Mouse (Mus musculus) urinary bladder, postnatal 14 days (tissue): ENCODE results near the gene Tceanc2.

Source experiments
- DNase-seq: peaks from one replicate; pipeline ENCODE4 v3.0.0; 2021; ENCODE audit warnings: low spot score

Gene Tceanc2

DNA sequence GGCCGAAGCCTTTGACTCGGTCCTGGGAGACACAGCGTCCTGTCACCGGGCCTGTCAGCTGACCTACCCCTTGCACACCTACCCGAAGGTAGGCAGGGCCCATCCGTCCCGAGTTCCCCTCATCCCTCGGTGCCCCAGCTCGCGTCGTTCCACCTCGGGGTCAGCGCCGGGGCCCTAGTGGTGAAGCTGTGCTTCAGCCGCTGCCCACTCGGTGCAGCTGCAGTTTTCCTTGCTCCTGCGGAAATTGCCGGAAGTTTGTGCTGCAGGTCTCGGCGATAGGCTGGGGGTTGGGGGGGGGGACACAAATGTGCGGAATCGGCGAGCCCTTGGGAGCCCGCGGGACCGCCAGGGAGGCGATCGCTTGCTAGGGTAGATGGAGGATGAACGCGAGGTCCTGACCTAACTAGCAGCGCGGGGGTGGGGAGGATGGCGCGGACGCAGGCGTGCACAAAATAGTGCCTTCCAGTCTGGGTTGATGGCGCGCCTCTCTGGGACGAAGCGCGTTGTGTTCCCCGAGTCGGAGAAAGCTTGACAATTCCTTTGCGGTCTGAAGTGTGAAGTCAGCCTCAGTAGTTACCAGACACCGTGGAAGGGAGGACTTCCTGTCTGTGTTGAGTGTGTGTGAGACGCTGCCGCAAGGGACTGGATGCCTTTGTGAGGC, at the start of gene Tceanc2:
Gene Tceanc2, minus strand, starts transcription at position 287 of the 661 bp plus-strand sequence.
- DNase-seq, result peak; percentile 49

DNA sequence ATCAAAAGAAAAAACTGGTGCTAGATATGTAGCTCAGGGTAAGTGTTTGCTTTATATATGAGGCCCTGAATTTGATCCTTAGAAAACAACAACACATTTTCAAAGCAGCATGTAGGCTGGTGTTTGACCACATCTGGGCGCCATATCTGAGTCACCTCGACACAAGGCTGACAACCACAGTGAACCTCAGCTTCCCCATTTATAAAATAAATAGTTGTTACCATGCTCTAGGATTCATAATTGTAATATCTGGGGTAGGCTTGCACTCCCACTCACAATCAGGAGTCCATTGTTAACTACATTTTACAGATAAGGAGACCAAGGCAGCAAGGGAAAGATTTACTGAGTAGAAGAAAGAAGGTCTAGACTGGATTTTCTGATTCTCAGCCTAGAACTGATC, 47.4 kb upstream of the Tceanc2 start:
- DNase-seq, result no peak

DNA sequence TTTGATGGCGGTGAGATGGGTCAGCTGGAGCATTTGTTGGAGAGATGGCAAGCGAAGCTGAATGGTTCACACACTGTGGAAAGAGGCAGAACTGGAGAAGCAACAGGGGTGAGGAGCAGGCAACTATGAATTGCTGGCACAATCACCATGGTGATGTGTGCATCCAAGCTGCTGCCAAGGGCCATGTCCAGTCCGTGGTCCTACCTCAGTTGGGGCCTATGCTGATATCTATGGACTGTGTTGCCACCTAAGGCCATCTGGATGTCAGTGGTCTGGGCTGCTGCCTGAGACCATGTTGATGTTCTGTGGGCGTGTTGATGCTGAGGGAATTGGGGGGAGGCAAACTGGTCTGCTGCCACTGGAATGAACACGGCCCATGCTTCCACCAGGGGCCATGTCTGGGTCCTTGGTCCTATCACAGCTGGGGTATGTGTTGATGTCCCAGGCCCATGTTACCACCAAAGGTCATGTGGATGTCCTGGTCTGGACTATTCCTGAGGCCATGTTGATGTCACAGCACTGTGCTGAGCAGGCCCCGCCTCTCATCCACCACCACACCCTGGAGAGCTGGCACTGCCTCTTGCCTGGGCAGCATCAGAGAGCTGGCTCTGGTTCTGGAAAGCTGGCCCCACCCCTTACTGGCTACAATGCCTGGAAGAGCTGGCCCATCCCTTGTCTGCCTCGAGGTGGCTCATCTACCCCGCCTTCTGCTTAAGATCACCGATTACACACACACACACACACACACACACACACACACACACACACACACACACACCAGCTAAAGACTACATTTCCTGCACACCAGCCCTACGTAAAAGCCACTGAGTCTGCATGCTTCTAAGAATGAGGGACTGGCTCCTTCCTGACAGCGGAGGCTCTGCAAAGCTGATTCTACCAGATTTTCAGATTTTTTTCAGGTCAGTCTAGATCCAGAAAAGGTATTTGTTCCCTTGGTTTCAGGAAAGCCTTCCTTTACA, 44.6 kb upstream of the Tceanc2 start:
- peak; percentile 66 for DNase-seq

DNA sequence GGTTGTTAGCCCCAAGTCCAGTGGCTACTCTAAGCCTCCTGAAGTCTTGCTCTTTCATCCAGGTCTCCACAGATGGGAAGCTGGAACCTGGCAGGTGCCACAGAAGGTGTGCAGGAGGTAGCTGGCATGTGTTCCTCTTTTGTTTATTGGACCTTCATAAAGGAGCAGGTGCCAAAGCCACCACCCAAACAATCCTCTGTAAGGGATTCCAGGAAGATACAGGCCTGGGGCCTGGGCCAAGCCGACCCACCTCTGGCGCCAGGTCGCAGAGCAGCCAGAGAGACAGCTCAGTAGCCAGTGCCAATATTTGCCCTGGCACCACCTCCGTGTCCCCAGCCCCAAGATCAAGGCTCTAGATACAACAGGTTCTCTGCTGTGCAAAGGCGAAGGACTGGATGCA, 42.6 kb upstream of the Tceanc2 start:
- DNase-seq, result peak; percentile 21

DNA sequence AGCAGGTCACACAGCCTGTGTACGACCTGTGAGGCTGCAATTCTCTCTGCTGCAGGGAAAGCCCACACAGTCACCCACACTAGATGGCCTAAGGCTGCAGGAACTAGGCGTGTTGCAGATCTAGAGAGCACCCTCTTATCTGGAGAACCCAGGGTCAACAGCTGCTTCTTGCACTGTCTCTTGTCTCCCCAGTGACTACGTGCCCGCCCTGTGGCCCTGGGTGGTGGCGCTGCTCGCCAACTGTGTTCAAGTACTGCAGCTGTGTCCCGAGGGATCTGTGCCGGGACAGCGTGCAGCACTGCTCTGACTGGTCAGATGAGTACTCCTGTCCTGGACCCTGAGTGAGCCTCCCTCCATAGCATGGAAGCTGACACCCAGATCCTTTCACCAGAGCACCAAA, 38.7 kb upstream of the Tceanc2 start:
- DNase-seq, result no peak

DNA sequence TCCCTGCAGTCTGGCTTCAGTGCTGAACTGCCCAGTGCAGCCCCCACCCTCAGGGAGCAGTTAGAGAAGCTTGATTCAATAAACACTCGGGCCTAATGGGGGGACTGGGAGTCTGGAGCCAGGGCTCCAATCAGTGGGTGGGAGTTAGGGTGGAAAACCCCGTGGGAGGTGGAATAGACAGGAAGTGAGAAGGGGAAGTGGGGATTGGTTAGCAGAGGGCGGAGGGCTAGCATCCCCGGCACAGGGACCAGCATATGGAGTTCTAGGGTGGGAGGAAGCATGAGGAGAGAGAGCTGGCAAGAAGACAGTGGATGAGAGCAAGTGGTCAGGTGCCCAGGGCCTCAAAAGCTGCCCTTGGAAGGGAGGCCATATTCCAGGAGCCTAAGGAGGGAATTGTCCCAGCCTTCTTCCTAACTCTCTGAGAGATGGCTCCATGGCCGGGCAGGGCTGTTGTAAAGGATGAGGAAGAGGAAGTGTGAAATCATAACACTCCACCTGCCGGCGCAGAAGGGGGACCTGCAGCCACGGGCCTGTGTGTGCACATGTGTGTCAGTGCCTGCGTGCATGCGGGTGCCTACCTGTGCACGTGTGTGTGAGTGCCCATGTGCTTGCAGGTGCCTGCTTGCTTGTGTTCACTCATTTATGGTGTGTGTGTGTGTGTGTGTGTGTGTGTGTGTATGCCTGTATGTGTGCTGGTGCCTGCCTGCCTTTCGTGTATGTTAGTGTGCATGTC, 34.5 kb upstream of the Tceanc2 start:
- DNase-seq, result no peak

DNA sequence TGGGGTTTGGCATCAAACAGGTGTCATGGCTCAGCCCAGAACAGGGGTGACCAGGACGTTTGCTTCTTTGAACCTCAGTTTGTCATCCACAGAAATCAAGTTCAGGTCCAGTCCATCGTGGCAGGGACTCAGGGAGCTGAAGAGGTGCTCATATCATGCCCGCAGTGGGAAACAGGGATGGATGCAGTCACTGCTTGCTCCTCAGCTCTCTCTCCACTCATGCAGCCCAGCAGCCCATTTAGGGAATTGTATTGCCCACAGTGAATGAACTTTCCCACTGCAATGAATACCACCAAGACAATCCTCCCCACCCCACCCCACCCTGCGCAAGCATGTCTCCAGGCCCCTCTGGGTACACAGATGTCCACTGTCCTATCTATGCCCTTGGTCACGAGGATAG, 33.0 kb upstream of the Tceanc2 start:
- DNase-seq, result no peak

DNA sequence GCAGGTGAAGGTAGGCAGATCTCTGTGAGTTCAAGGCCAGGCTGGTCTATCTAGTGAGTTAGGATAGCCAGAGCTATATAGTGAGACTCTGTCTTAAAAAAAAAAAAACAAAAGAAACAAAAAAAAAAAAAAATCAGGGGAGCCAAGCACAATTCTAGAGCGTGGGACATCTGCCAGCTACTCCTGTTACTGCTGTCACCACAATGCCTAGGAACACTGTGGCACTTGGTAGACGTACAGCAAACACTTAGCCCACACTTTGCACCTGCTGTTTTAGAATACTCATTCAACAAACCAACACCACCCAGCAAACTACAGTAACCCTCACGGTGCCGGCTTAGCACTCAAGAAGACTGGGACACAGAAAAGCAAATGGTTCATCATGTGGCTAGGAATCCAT, 32.5 kb upstream of the Tceanc2 start:
- DNase-seq, result no peak

DNA sequence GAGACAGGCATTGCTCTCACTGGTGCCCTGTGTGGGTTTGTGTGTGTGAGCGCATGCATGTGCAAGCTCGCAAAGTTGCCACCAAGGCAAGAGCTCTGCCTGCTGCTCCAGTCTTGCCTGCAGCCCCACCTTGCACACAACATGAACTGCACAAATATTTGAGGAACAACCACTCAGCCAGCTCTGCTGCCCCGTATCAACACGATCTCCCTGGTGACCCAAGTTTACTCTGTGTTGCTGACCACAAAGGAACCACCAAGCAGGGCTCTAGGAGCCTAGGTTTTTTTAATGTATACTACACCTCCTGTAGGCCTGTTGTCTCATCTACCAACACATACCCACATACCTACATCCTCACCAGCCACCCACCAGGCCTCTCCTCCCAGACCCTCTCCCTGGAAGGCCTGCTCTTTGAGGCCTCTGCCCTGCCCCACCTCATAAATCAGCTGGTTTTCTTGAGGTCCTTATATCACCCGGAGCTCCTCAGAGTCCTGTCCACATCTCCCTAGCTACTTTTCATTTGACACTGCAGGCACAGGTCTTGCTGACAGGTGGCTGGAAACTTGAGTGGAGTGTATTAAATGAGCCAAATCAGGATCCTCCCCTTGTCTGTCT, 31.7 kb upstream of the Tceanc2 start:
- DNase-seq, result peak; percentile 69

DNA sequence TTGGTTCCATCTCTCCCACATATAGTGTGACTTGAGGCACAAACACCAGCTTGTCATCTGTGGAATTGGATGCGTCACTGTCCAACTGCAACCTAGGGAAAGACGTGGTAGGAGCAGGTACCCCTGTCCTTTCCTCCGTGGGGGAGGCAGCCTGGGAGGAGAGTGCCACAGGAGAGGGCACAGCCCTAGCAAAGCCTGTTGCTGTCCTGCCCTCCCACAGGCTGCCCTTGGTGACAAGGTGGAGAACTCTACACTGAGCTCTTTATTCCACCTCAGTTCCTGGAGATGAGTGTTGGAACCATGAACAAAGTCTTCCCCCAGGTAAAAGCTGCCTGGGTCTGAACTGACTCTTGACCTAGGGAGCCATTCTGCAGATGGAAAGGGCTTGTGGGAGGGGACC, 30.0 kb upstream of the Tceanc2 start, which contains the start of gene Ldlrad1:
Gene Ldlrad1, plus strand, starts transcription at position 301 of the 400 bp plus-strand sequence.
- DNase-seq, result no peak

DNA sequence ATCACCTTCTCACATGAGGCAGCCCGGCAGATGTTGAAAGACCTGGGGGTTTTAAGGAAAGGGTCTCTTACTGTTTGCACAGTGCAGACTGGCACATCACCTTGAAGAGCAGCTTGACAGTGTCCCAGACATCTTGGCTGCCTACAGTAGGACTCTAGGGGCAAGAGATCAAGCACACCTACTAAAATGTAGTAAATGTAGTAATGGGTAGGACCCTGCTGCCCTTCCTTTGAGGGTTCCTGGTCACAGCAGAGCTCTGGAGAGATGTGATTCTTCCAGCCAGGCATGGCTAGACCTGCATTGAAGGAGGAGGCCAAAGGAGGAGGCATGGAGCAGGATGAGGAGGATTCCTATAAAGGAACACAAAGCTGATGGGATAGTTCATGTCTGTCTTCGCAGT, 28.1 kb upstream of the Tceanc2 start:
- no peak for DNase-seq

DNA sequence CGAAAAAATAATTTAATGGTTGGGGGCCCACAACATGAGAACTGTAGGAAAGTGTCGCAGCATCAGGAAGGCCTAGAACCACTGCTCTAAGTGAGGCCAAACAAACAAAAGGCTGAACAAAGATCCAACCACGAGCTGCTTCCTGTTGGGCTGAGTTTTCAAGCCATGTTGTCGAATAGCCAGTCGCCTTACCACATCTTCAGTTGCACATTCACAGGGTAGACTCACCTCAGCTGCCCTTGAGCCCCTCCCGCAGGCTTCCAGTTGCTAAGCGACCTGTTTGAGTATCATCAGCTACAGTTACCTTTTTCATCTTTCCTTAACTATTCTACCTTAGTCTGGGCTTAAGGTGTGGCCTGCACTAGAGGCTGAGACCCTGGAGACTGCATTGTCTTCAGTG, 24.1 kb upstream of the Tceanc2 start:
- DNase-seq, result no peak

DNA sequence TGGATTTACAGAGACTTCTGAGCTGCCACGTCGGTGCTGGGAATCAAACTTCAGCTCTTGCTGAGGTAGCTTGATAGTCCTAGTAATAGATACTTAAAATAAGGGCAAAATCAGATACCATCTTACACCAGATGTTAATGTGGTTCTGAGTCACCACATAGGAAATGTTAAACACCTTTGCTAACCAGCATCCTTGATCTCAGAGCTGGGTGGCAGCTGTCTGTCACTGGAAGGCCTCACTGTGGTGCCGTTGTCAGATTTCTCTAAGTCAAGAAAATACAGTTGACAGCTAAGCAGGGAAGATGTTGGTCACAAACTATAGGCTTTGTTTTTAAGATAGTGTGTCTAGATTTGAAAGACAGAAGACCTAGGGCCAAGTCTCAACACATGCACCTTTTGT, 22.9 kb upstream of the Tceanc2 start:
- no peak for DNase-seq

DNA sequence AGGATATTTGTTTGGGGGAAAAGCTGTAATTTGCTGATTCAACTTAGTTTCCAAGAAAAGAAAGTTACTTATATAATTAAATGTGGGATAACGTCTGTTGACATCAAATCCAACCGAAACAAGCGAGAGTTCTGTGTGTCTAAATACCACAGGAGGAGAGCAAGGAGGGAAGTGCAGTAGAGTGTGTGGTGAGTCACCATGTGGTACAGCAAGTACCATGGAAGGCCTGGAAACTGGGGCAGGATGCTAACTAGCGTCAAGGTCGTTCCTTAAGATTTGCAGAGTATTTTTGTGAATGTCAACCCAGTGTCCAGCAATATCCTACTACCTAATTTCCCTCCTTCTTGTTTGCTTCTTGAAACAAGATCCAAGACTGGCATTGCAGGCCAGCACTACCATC, 19.2 kb upstream of the Tceanc2 start:
- no peak for DNase-seq

DNA sequence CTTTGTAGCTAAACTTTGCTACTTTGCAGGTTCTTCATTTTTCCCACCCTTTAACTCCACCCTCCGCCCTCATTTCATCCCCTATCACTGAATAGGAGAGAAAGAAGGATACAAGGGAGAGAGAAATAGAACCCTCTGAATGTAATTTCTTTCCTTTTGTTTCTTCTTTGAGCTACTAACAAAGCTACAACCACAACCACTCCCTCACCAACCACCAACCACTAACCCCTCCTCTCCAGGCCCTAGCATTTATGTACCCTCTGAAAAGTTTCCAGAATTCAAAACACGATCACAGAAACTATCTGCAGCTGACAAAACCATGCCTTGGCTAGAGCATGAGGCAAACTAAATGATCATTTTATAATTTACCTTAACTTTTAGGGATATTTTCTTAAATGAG, 17.5 kb upstream of the Tceanc2 start:
- no peak for DNase-seq

DNA sequence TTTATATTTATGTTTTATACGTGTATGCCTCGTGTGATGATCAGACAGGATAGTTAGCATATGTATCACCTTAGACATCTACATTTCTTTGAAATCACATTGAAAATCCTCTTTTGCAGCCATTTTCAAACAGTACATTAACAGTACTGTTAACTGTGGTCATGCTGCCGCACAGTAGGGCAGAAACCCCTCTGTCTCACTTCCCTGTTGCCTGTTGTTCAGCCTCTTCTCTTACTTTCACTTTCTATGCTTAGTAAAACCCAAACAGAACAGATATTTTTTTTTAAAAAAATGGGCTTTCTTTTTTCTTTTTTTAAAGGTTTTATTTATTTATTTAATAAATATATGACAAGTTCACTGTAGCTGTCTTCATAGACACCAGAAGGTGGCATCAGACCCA, 14.9 kb upstream of the Tceanc2 start:
- no peak for DNase-seq

DNA sequence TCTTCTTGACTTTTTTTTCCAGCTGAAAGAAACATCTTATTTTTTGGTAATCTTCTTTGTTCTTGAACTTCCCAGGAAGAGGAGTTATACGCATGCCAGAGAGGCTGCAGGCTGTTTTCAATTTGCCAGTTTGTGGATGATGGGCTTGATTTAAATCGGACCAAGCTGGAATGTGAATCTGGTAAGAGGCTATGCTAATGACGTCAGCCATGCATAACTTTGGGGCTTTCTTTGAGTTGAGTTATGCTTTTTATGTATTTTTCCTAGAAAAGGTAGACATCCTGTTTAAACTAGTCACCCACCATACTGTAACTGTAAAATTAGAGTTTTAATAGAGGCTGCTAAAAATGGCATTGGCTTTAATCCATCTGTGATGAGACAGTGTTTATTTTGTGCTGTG, 6.8 kb upstream of the Tceanc2 start:
- DNase-seq, result no peak

DNA sequence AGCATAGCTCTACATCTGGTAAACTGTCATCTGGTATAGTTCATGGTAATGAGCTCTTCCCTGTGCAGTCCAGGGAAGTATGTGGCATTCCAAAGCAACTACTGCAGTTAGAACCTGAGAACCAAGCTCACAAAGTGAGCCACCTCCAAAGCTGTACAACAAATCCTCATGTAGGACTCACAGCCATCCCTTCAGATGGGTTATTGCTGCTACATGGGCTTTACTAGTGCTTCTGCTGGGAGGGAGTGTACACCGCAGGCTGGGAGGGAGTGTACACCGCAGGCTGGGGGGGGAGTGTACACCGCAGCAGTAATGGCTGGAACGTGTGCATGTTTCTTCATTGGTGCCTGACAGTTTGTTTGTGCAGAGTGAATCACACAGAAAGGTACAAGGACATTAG, 4.3 kb upstream of the Tceanc2 start:
- DNase-seq, result no peak

DNA sequence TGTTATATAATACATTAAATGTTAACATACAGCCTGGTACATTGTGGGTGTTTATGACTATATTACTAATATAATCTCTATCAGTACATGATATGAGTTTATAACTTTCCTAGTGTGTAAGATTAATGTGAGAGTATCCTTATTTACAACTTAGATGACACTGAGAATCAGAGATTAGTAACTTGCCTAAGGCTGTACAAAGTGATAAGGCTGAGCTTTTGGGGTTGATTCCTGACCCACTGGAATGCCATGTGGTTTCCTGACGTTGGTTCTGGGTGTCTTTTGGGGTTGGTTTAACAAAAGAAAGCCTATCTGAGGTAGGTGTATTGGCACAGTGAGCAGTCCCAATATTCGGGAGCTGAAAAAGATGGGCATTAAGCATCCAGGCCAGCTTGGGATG, 3.9 kb upstream of the Tceanc2 start:
- no peak for DNase-seq

DNA sequence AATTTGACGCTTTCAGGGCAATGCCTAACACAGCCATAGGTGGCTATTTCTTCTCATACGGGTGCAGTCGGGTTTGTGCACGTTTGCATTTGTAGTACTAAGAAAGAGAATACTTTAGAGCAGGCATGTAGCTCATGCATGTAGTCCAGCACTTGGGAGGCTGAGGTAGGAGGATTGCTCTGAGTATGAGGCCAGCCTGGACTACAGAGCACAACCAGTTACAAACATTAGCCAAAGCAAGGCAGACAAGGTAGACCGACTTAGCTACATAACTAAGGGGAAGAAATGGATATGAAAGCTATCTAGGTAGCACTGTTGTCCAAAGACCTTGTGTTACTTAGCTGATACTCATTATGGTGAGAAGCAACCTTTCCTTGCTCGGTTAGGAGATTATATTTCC, 3.0 kb upstream of the Tceanc2 start:
- no peak for DNase-seq

DNA sequence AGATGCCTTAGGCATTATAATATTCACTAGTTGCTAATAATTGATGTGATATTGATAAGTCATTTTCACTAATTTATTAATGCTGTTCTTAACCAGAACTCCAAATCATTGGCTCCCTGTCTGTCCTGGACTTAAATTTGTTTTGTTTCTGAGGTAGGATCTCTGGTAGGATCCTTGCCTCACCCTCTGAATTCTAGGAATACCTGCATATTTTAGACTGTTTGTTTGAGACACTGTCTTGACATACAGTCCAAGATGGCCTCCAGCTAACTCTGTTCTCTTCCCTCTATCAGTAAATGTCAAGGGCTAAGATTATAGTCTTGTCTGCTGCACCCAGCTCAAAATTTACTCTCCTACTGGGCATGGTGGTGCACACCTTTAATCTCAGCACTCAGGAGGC, 1.8 kb upstream of the Tceanc2 start:
- no peak for DNase-seq

DNA sequence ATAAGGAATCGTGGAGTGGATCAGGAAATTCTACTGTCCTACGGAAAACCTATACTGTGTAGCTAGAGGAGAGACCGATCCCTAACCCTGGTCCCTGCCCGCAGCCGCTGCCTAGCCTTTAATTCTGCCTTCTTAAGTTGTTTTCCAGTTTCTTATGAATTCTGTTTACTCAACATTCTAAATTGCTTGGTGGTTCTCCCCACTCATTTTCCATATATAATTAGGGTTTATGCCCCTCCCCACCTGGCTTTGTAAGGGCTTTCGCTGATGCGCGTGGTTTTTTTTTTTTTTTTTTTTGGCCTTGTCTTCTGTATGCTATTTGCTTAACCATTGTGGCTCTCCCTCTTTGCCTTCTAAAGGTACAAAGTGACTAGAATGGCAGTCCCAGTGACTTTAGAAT, 645 bp upstream of the Tceanc2 start:
- no peak for DNase-seq
